Mouse (Mus musculus) CH12.LX (cell line): ENCODE measurements around the gene Slc35e2. TPM values are rescaled to one million over a fixed set of nuclear protein-coding genes. Genes with fewer than 3 reads are reported as not detected.
"Not testable (repeated sequence)": the region's sequence is repeated elsewhere in the genome, so short reads cannot be mapped to it uniquely, and the experiment has no call there.

Experiments used
- DNase-seq: peaks from one replicate; pipeline ENCODE4 v3.0.0-alpha.2; 2013; ENCODE audit errors: extremely low read depth
- H3K27ac ChIP-seq: 2 replicates; pipeline ENCODE4 v1.5.1; 2012; ENCODE audit warnings: low read depth, mild to moderate bottlenecking, control low read depth, moderate library complexity; ENCODE audit not compliant: insufficient read depth
- H3K27me3 ChIP-seq: replicated peaks from 2 replicates; pipeline ENCODE3; 2012; ENCODE audit warnings: inconsistent platforms
- H3K36me3 ChIP-seq, 2 experiments: replicated peaks in 1 of 2; 2 replicates each; pipeline versions ENCODE3 to v1.6.1; 2012; ENCODE audit warnings: inconsistent platforms in 1 of 2, low read length in 1 of 2, mild to moderate bottlenecking in 1 of 2, mixed read lengths in 1 of 2, moderate library complexity in 1 of 2; ENCODE audit not compliant: control insufficient read depth in 1 of 2, insufficient read depth in 1 of 2
- H3K4me1 ChIP-seq, 2 experiments: 2 replicates each; pipeline ENCODE4 v1.6.1; 2012; ENCODE audit warnings: inconsistent platforms in 1 of 2, moderate library complexity in 1 of 2; ENCODE audit not compliant: insufficient read depth in 2 of 2, control insufficient read depth in 1 of 2
- H3K4me2 ChIP-seq: 2 replicates; pipeline ENCODE4 v1.6.1; 2012; ENCODE audit warnings: low read depth, mild to moderate bottlenecking, control low read depth; ENCODE audit not compliant: poor library complexity, insufficient read depth, severe bottlenecking
- H3K4me3 ChIP-seq, 3 experiments: fragments of 150-350 bp in 1 of 3; sonication (generic) in 1 of 3; replicated peaks in 1 of 3; 2 replicates each; pipeline versions ENCODE3 to v1.5.1; 2011 to 2012; ENCODE audit warnings: low read depth in 2 of 3, low read length in 2 of 3, mild to moderate bottlenecking in 2 of 3, moderate library complexity in 2 of 3, control low read depth in 1 of 3, improper control_type of control experiment in 1 of 3, inconsistent platforms in 1 of 3, mixed read lengths in 1 of 3; ENCODE audit not compliant: poor library complexity in 1 of 3
- H3K79me2 ChIP-seq: replicated peaks from 2 replicates; pipeline ENCODE4 v1.6.1; 2012; ENCODE audit warnings: mild to moderate bottlenecking, moderate library complexity; ENCODE audit not compliant: control insufficient read depth, poor library complexity, insufficient read depth, severe bottlenecking; ENCODE audit errors: extremely low read depth
- H3K9ac ChIP-seq: 2 replicates; pipeline ENCODE4 v1.6.1; 2012; ENCODE audit warnings: low read depth, mild to moderate bottlenecking, control low read depth, moderate library complexity; ENCODE audit not compliant: insufficient read depth
- H3K9me3 ChIP-seq: replicated peaks from 2 replicates; pipeline ENCODE3; 2012; ENCODE audit warnings: low read length, inconsistent platforms, mixed read lengths
- BHLHE40 ChIP-seq: IDR thresholded peaks from 2 replicates; pipeline ENCODE4 v1.6.1; 2011; ENCODE audit warnings: mild to moderate bottlenecking, low read depth, low read length, improper control_type of control experiment
- CHD1 ChIP-seq: IDR thresholded peaks from 2 replicates; pipeline ENCODE4 v1.6.1; 2012; ENCODE audit warnings: low read depth, low read length, improper control_type of control experiment, inconsistent platforms
- CHD2 ChIP-seq: IDR thresholded peaks from 2 replicates; pipeline ENCODE4 v1.6.1; 2011; ENCODE audit warnings: low read length, improper control_type of control experiment
- E2F4 ChIP-seq: IDR thresholded peaks from 2 replicates; pipeline ENCODE4 v1.6.1; 2011; ENCODE audit warnings: low read depth, low read length, improper control_type of control experiment; ENCODE audit not compliant: insufficient replicate concordance
- ELF1 ChIP-seq: IDR thresholded peaks from 2 replicates; pipeline ENCODE4 v1.6.1; 2014; ENCODE audit warnings: low read depth, mild to moderate bottlenecking, inconsistent platforms, low read length, improper control_type of control experiment
- ETS1 ChIP-seq: conservative IDR thresholded peaks from 2 replicates; pipeline ENCODE4 v1.6.1; 2012; ENCODE audit warnings: low read depth, mild to moderate bottlenecking, inconsistent platforms, low read length, improper control_type of control experiment, moderate library complexity
- HCFC1 ChIP-seq: IDR thresholded peaks from 2 replicates; pipeline ENCODE4 v1.6.1; 2012; ENCODE audit warnings: low read depth, mild to moderate bottlenecking, inconsistent platforms, low read length, improper control_type of control experiment
- IRF4 ChIP-seq: IDR thresholded peaks from 2 replicates; pipeline ENCODE4 v1.6.1; 2014; ENCODE audit warnings: low read depth, mild to moderate bottlenecking, inconsistent platforms, low read length, improper control_type of control experiment
- JUN ChIP-seq: IDR thresholded peaks from 2 replicates; pipeline ENCODE4 v1.6.1; 2011; ENCODE audit warnings: low read depth, mild to moderate bottlenecking, low read length, improper control_type of control experiment, moderate library complexity; ENCODE audit not compliant: insufficient read depth
- JUND ChIP-seq: conservative IDR thresholded peaks from 2 replicates; pipeline ENCODE4 v1.6.1; 2011; ENCODE audit warnings: low read depth, low read length, improper control_type of control experiment
- KAT2A ChIP-seq: IDR thresholded peaks from 2 replicates; pipeline ENCODE4 v1.6.1; 2012; ENCODE audit warnings: low read length, improper control_type of control experiment, inconsistent platforms; ENCODE audit not compliant: insufficient replicate concordance
- MAX ChIP-seq: IDR thresholded peaks from 2 replicates; pipeline ENCODE4 v1.6.1; 2011; ENCODE audit warnings: low read length, improper control_type of control experiment
- MEF2A ChIP-seq: IDR thresholded peaks from 2 replicates; pipeline ENCODE4 v1.6.1; 2014; ENCODE audit warnings: low read depth, mild to moderate bottlenecking, inconsistent platforms, low read length, improper control_type of control experiment, borderline replicate concordance
- MXI1 ChIP-seq: IDR thresholded peaks from 2 replicates; pipeline ENCODE4 v1.6.1; 2011; ENCODE audit warnings: mild to moderate bottlenecking, low read depth, low read length, improper control_type of control experiment
- NELFE ChIP-seq: IDR thresholded peaks from 2 replicates; pipeline ENCODE4 v1.6.1; 2011; ENCODE audit warnings: low read depth, low read length, improper control_type of control experiment
- PAX5 ChIP-seq: IDR thresholded peaks from 2 replicates; pipeline ENCODE4 v1.6.1; 2012; ENCODE audit warnings: low read length, inconsistent platforms, mixed read lengths
- POLR2A ChIP-seq: IDR thresholded peaks from 2 replicates; pipeline ENCODE4 v1.6.1; 2011; ENCODE audit warnings: low read depth, mild to moderate bottlenecking, improper control_type of control experiment, low read length
- POLR2AphosphoS2 ChIP-seq: IDR thresholded peaks from 2 replicates; pipeline ENCODE4 v1.6.1; 2011; ENCODE audit warnings: low read depth, low read length, improper control_type of control experiment
- SIN3A ChIP-seq: IDR thresholded peaks from 2 replicates; pipeline ENCODE4 v1.6.1; 2012; ENCODE audit warnings: low read length, improper control_type of control experiment, inconsistent platforms
- SMC3 ChIP-seq: IDR thresholded peaks from 2 replicates; pipeline ENCODE4 v1.6.1; 2011; ENCODE audit warnings: low read depth, low read length, improper control_type of control experiment
- USF1 ChIP-seq: IDR thresholded peaks from 2 replicates; pipeline ENCODE4 v1.6.1; 2014; ENCODE audit warnings: low read depth, mild to moderate bottlenecking, inconsistent platforms, low read length, improper control_type of control experiment
- ZC3H11A ChIP-seq: IDR thresholded peaks from 2 replicates; pipeline ENCODE4 v1.6.1; 2012; ENCODE audit warnings: low read depth, mild to moderate bottlenecking, inconsistent platforms, low read length, improper control_type of control experiment
- ZNF384 ChIP-seq: IDR thresholded peaks from 2 replicates; pipeline ENCODE4 v1.6.1; 2012; ENCODE audit warnings: low read depth, low read length, improper control_type of control experiment, inconsistent platforms
- dilution Hi-C: fragments of 300-500 bp; cut with MboI; formaldehyde crosslinking; loops from 2 replicates; pipeline ENCODE4 v1.14.3; 2020; ENCODE audit warnings: low sequenced_read_pairs; ENCODE audit not compliant: extremely low pct_unique_long_range_greater_than_20kb, extremely low pct_ligation_motif_present
- in situ Hi-C: fragments of 300-500 bp; cut with MboI; formaldehyde crosslinking; loops from 3 replicates; pipeline ENCODE4 v1.14.3; 2019; ENCODE audit warnings: low sequenced_read_pairs, low pct_ligation_motif_present, low pct_unique_long_range_greater_than_20kb, mixed read lengths
- polyA plus RNA-seq: library from polyadenylated mRNA; unstranded; fragments of >175 nt; gene quantifications from 2 replicates; pipeline ENCODE4 v1.2.1, GENCODE M21; 2012; ENCODE audit warnings: low read depth; ENCODE audit not compliant: insufficient read length
- total RNA-seq, 2 experiments: library from RNA; depleted of rRNA; stranded (reverse); fragments of 300-350 nt in 1 of 2; fragments of >200 nt in 1 of 2; gene quantifications; 2 replicates each; pipeline ENCODE4 v1.2.3; 2012 to 2014

Gene Slc35e2
- total and polyA plus RNA-seq, 3 experiments, result 8.2 to 14.6 (median 9.9) TPM

- TF ChIP-seq KAT2A (peak; percentile 85; the same call in 1 of the 2 replicates), JUN (peak; percentile 33; the same call in 1 of the 2 replicates), CHD1 (no peak), ELF1 (peak; percentile 100), ZNF384 (no peak), NELFE (no peak), IRF4 (peak; percentile 85), BHLHE40 (peak; percentile 46; the same call in 1 of the 2 replicates), JUND (no peak), HCFC1 (peak; percentile 93), SIN3A (peak; percentile 98), MXI1 (peak; percentile 97), ZC3H11A (no peak), E2F4 (no peak), POLR2A (peak; percentile 51; the same call in 1 of the 2 replicates), PAX5 (no peak), POLR2AphosphoS2 (no peak), MAX (no peak), USF1 (peak; percentile 34; the same call in 1 of the 2 replicates), SMC3 (no peak), CHD2 (peak; percentile 66; the same call in 1 of the 2 replicates)
Measured at GRCm38 (mm10) chr4:155668689-155669597, 67.7 kb downstream of the Slc35e2 start, which contains the start of gene Mib2 (continued).

GRCm38 (mm10) chr4:155669598-155670075 lies 68.4 kb downstream of the Slc35e2 start:
- Histone ChIP-seq H3K4me2 (peak overlapping the region; percentile 69), H3K27ac (no peak overlapping the region), H3K4me1 (peaks cover 3 to 25% of the 10 kb centered on the region in 2 experiments), H3K79me2 (no peaks in the 10 kb centered on the region), H3K9ac (0 out of 2 replicates have a peak overlapping the region, but pooled peaks have one; percentile 25), H3K36me3 (peaks cover 16 to 28% of the 10 kb centered on the region in 2 experiments), H3K9me3 (no peaks in the 10 kb centered on the region), H3K4me3 (peak overlapping the region; percentile 85 to 94 (median 93))
- dilution Hi-C loops (no loop called here), in situ Hi-C loops (no loop called here)
- DNase-seq, result no peak
- TF ChIP-seq ZNF384, result peak; percentile 20; the same call in 1 of the 2 replicates
- no peak; the same call in 1 of the 2 replicates for TF ChIP-seq MEF2A
- 0 out of 2 replicates have a peak, but pooled peaks have one; percentile 4 for TF ChIP-seq ETS1
- TF ChIP-seq MAX, result no peak
- TF ChIP-seq, all 38 proteins: peak for 2
- H3K27me3 ChIP-seq, result no peaks in the 10 kb centered on the region

GRCm38 (mm10) chr4:155670236-155670635 lies 69.0 kb downstream of the Slc35e2 start:
- Histone ChIP-seq H3K4me1 (peaks cover 3 to 19% of the 10 kb centered on the region in 2 experiments), H3K36me3 (peaks cover 10 to 24% of the 10 kb centered on the region in 2 experiments)
- H3K4me2 ChIP-seq, dilution Hi-C loops, DNase-seq, in situ Hi-C loops, H3K27me3 ChIP-seq, H3K27ac ChIP-seq, H3K4me3 ChIP-seq, H3K79me2 ChIP-seq, H3K9ac ChIP-seq, H3K9me3 ChIP-seq: not testable (repeated sequence)
